Mouse (Mus musculus): ENCODE results near the gene Adcy5.

DNA sequence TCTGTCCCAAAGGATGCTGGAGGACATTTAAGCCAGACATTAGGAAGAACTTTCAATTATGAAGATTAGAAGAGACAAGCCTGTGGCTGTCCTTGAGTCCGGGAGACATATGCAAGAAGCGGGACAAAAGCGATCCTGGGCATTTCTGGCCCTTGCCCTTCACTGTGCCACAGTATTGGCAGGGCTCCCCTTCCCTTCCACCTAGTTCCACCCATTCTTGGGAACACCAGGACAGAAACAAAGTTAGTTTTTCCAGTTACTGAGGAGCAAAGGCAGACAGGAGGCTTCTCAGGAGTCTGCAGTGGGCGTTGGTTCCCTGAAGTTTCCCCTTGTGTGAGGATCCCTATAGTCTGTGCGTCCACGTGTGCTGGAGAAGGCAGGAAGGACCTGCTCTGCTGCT is 51.7 kb downstream of the Adcy5 start:
- TF ChIP-seq CTCF (IDR thresholded peaks at IDR 0.05; ENCODE audit: low read depth) (no peak), EP300 (IDR thresholded peaks at IDR 0.05; ENCODE audit: low read depth) (no peak)

All from heart, postnatal 0 days (tissue).